Mouse (Mus musculus) urinary bladder, adult 2 months (tissue): ENCODE data around the gene Mroh8. TPM values are rescaled to one million over a fixed set of nuclear protein-coding genes. Genes with fewer than 3 reads are reported as not detected.
"Not testable (repeated sequence)": the region's sequence is repeated elsewhere in the genome, so short reads cannot be mapped to it uniquely, and the experiment has no call there.

Experiments used
- DNase-seq: peaks from one replicate; pipeline ENCODE4 v3.0.0; 2022; ENCODE audit warnings: low spot score
- polyA plus RNA-seq: library from polyadenylated mRNA; depleted of rRNA; stranded (reverse); fragments of >200 nt; gene quantifications from 2 replicates; pipeline ENCODE4 v1.2.3, GENCODE M21; 2012

Mroh8 gene
- polyA plus RNA-seq, 1 experiment = 0.25 TPM

DNA sequence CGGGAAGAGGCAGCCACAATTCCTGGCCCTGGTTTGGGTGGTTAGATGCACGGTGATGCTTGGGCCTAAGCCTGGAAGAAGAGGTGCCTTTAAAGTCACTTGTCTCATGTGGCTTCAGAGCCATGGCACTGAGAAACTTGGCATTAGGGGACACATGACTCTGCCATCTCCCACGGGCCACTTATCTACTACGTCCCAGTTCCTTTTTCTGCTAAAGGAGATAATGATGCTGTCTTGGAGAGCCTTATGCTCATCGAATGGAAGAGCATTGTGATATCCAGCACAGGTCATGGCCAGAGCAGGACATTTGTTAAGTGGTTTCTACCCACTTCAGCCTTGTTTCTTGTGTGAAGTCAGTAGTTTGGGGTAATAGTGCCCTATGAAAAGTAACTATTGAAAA lies 9.6 kb upstream of the Mroh8 start:
- no peak for DNase-seq

DNA sequence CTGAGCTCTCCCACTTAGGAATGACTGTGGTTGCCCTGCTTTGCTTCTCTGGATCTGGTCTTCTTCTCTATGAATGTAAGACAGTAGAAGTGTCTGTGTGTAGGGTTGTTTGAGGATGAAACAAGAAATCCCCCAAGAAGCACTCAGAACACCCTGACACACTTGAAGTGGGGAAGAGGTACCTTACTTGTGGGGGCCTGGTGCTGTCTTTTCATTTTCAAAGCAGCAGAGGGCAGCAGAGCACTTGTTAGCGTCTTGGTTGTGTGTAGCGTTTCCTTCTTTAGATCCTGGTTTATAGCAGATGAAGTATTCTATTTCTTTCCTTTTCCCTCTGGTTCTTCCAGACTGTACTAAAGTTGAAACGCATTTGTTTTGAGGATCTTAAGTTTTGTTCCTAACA lies 8.2 kb upstream of the Mroh8 start:
- DNase-seq = no peak

GRCm38 (mm10) chr2:157283321-157283720 lies 4.0 kb upstream of the Mroh8 start:
- DNase-seq = no peak

DNA sequence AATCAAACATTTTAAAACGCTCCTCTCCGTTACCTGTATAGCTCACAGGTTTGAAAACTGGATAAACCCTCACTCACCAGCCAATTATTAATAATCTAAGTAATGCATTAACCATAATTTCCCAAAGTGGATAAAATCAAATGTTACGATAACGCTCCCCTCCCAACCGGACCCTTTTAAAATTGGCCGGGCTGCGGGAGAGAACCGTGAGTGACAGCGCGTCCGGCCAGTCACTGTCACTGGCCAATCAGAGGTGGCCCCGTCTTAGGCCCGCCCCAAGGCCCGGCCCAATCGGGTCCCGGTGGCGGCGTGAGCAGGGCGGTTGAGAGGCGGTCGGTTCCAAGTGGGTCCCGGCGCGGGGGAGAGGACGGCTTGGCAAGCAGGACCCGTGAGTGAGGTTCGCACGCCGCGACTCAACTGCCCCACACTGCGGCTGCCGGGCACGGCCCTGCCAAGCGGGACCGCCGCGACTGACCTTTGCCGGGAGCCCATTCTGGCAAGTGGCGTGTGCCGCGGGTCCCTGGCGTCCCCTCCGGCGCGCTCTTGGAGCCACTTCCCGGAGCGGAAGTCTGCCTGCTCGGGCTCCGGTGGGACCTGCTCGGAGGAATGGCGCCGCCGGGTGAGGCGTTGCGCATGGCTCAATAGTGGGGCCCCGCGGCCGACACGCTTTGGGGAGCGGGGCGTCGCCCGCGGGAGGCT lies 483 bp downstream of the Mroh8 start, which contains the start of gene Rpn2:
TSS of gene Rpn2 (plus strand) at position 301 of the 699 bp plus-strand sequence.
- DNase-seq = peak; percentile 97

DNA sequence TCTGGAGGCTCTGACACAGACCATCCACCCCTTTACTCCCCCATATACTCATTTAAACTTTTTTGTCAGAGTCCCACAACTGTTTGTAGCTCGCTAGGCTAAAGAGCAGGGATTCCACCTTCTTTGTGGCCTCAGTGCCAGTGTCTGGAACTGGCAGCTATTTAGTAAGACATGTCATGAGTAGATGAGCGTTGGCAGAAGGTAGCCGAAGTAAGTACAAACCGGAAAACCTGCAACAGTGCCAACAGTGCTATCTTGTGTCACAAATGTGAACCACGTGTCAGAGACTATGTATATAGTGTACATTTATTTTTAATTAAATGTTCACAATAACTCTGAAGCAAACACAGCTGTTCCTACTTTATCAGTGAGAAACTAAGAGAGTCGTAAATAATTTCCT lies 15.5 kb downstream of the Mroh8 start:
- DNase-seq = no peak

- DNase-seq = no peak
Observed at GRCm38 (mm10) chr2:157263101-157263500, 16.2 kb downstream of the Mroh8 start.

GRCm38 (mm10) chr2:157262506-157262905 lies 16.8 kb downstream of the Mroh8 start:
- no peak for DNase-seq

DNA sequence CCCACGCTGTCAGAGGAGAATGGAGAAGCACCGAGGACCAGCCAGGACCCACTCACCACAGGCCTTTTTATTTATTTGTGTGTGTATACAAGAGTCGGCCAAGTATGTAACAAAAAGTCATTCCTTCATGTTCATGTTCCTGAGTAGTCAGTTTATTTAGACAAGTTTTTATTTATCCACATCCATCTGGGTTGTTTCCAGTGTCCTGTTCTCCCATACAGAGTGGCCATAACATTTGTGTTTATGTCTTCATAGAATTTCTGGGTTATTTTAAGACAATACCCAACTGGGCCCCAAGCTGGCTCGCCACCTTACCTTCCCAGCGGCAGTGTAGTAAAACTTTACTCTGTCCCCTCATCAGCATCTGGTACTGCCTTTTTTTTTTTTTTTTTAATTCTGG lies 17.4 kb downstream of the Mroh8 start:
- no peak for DNase-seq

GRCm38 (mm10) chr2:157259720-157260119 lies 19.6 kb downstream of the Mroh8 start:
- DNase-seq = peak; percentile 30

DNA sequence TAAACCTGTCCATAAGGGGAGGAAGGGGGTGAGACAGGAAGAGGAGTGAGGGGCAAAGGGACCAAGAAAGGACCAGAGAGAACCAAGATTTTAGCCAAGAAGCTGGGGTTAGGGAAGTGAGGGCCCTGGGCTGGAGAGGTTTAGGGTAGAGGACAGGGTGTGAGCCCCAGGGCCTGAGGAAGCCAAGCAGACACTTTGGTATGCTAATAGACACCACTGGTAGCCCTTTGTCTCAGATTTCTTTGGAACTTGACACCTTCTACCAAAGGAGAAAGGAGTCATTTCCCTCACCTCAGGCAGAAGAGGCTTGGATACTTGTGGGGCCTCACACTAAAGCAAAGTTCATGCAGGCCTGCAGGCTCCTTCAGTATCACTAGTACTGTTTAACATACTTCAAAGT lies 31.2 kb downstream of the Mroh8 start:
- DNase-seq = no peak

GRCm38 (mm10) chr2:157245603-157246002 lies 33.7 kb downstream of the Mroh8 start:
- DNase-seq = no peak

- DNase-seq = no peak
Observed at GRCm38 (mm10) chr2:157245001-157245400, 34.3 kb downstream of the Mroh8 start.

GRCm38 (mm10) chr2:157235946-157236345 lies 43.4 kb downstream of the Mroh8 start:
- DNase-seq = no peak

DNA sequence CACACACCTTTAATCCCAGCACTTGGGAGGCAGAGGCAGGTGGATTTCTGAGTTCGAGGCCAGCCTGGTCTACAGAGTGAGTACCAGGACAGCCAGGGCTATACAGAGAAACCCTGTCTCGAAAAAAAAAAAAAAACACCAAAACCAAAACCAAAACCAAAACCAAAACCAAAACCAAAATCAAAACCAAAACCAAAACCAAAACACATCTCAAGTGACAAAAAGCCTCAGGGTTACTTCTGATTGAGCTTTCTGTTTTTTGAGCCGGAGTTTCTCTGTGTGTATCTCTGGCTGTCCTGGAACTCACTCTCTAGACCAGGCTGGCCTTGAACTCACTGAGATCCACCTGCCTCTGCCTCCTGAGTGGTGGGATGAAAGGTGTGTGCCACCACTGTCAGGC lies 57.4 kb downstream of the Mroh8 start:
- not testable (repeated sequence) for DNase-seq

GRCm38 (mm10) chr2:157220108-157220507 lies 59.2 kb downstream of the Mroh8 start:
- no peak for DNase-seq

- no peak for DNase-seq
Observed at GRCm38 (mm10) chr2:157211731-157212130, 67.6 kb downstream of the Mroh8 start.

DNA sequence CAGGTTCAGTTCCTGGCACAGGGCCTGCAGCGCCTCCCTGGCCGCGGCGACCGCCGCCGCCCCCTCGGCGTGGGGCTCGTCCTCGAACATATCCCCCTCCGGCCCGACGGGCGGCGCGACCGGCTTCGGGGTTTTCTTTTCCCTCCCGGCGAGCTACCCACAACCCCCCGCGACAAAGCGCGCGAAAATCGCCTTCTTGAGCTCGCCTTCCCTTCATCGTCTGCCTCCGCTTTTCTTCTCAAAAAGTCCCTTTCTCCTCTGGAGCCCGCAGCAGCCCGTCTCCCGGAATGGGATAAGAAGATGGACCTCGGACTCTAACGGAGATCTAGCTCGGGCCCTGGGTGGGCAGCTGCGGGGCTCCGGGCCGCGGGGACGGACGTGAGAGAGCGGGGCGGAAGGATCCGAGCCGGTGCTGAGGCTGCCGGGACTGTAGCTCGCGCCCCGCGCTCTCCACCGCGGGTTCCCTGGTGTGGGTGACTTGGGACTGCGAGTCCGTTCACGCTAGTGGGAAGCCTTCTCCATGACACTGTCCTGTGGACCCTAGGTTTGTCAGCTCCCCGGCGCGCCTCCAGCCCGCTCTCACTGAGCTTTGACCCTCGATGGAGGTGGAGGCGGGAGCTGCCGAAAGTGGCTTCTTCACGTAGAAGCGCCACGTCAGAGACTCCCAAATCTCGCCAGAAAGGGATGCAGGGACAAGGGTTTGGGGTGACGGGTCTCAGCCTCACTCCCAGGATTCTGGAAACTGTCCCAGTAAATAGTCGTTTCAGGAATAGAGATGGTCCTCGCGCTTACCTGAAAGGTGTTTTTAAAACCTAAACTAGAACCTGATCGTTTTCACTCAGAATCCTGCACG lies 74.8 kb downstream of the Mroh8 start, which contains the start of gene Rbl1:
TSS of gene Rbl1 (minus strand) at position 169 of the 853 bp plus-strand sequence.
- peak; percentile 84 for DNase-seq

DNA sequence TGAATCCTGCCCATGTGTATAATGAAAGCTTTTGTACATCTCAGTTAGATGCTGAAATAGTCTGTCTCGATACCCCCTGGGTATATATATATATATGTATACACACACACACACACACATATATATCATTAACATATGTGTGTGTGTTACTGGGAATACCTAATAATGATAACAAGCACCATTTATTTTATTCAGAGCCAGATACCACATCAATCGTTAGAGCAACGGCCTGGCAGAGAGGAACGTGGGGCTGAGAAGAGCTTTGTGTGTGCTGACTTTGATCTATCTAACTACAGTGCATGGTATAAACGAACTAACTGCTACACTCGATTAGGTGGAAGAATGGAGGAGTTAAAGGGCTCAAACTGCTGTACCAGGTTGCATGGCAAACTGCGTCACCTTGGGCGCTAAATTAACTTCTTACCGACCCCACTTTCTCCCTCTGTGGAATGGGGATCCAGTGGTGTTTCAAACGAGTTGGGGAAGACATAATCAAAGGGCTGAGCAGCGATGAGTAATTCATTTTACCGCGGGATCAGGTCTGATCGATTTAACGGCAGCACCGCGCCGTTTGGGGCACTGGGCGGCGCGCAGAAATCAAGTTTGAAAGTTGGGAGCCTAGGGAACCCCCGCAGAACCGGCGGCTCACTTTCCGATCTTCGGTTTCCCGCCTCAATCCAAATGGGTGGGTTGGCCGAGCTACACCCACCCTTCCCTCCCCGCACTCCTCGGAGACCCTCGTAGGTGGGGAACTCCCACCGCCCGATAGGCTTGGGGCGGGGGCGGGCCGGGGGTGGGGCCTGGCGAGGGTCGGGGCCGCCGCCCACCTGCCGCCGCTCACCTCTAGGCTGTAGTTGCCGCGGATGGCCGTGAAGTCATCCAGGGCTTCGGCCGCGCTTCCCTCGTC lies 75.6 kb downstream of the Mroh8 start:
- DNase-seq = peak; percentile 30

GRCm38 (mm10) chr2:157203026-157203425 lies 76.3 kb downstream of the Mroh8 start:
- no peak for DNase-seq

DNA sequence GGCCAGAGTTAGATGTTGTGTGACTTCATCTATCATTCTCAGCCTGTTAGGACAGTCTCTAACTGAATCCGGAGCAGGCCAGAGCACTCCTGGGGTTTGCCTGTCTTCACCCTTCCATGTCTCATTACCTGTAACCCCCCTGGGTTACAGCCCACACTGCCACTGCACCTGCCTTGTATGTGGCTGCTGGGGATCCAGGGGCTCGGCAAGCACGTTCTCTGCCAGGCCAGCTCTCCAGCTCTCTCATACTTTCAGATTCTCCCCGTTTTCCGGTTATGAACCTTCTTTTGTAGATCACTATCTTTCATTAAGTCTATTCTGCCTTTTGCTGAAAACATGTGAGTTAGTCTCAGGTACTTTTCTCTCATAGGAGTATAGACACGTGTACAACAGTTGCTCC lies 77.0 kb downstream of the Mroh8 start:
- no peak for DNase-seq

- DNase-seq = no peak
Observed at GRCm38 (mm10) chr2:157201081-157201830, 78.1 kb downstream of the Mroh8 start.
